Mouse (Mus musculus): ENCODE results near the gene Neurl2. TPM values are rescaled to one million over a fixed set of nuclear protein-coding genes. Genes with fewer than 3 reads are reported as not detected.
"Not testable (repeated sequence)": the region's sequence is repeated elsewhere in the genome, so short reads cannot be mapped to it uniquely, and the experiment has no call there.

The Neurl2 gene
- 8.5 and 9.0 TPM in 2 replicates for polyA plus RNA-seq (2015; fragmentation: Nextera tagmentation; extraction: Ambion mirVana)

DNA sequence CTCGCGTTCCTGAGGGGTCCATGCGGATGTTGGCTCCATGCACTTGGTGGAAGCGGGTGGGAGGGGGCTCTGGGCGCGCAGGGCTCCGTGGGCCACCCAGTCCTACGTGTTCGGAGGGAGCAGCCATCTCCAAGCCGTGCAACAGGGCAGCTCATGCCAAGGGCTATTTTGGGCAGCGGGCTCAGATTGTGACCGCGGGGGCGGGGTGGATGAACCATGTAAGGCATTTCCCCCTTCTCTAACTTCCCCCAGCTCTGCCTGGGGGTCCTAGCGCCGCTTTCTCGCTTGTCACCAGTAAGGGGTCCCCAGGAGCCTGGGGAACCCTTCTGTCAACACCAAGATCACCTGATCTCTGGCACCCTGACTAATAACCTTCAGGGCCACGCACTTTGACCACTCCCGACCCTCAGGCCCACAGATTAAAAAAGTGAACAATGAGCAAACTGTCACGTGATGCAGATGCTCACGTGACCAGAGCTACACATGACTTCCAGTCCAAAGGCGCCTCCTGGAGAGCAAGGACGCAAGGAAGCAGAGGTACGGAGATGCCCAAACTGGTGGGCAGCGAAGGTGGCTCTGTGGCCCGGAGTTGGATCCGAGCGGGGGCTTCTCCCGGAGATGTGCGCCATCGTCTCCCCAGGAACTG lies at the start of gene Neurl2:
Gene Neurl2 (minus strand): TSS at position 143 of the 646 bp plus-strand sequence.
- peak; percentile 79 for ATAC-seq (ENCODE audit: insufficient number of reproducible peaks, low FRiP score, low TSS enrichment, low read depth)
- no peaks in the 10 kb centered on the region for H3K9me3 ChIP-seq (replicated peaks)
- H3K27me3 ChIP-seq: no peaks in the 10 kb centered on the region
- H3K4me2 ChIP-seq (replicated peaks): peak within 1 kb of the TSS; percentile 99
- H3K27ac ChIP-seq (replicated peaks): peak within 1 kb of the TSS; percentile 91
- peak within 1 kb of the TSS; percentile 37 for H3K9ac ChIP-seq
- peaks cover 23% of the 10 kb centered on the region for H3K4me1 ChIP-seq
- peaks cover 18% of the 10 kb centered on the region for H3K36me3 ChIP-seq
- under 1% methylated on average over 31 of the region's 31 CpGs for WGBS
- H3K4me3 ChIP-seq (replicated peaks): peak within 1 kb of the TSS; percentile 58

DNA sequence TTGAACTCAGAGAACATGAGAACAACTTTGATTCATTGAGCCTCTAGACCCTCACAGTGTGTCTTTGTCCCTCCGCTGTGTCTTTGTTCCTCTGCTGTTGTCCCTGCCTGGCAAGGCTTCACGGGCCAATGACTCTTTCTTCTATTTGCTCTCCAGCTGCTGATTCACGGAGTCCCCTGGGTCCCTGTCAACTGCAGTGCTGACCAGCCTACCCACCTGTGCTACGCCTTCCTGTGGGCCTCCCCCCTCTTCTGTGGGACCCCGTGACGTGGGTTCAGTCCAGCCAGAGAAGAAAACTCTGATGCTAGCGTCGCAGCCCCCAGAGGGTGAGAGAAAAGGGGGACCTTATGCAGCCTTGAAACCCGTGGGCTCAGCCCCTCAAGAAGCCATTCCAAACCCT lies 49.4 kb upstream of the Neurl2 start:
- Histone ChIP-seq H3K4me3 (replicated peaks) (no peak overlapping the region), H3K9me3 (replicated peaks) (no peaks in the 10 kb centered on the region), H3K36me3 (peaks cover 44% of the 10 kb centered on the region), H3K27me3 (no peaks in the 10 kb centered on the region), H3K4me2 (replicated peaks) (no peak overlapping the region), H3K9ac (no peak overlapping the region), H3K4me1 (peaks cover 25% of the 10 kb centered on the region), H3K27ac (replicated peaks) (no peak overlapping the region)
- ATAC-seq (ENCODE audit: insufficient number of reproducible peaks, low FRiP score, low TSS enrichment, low read depth): no peak
- 75% methylated on average over 9 of the region's 9 CpGs for WGBS

DNA sequence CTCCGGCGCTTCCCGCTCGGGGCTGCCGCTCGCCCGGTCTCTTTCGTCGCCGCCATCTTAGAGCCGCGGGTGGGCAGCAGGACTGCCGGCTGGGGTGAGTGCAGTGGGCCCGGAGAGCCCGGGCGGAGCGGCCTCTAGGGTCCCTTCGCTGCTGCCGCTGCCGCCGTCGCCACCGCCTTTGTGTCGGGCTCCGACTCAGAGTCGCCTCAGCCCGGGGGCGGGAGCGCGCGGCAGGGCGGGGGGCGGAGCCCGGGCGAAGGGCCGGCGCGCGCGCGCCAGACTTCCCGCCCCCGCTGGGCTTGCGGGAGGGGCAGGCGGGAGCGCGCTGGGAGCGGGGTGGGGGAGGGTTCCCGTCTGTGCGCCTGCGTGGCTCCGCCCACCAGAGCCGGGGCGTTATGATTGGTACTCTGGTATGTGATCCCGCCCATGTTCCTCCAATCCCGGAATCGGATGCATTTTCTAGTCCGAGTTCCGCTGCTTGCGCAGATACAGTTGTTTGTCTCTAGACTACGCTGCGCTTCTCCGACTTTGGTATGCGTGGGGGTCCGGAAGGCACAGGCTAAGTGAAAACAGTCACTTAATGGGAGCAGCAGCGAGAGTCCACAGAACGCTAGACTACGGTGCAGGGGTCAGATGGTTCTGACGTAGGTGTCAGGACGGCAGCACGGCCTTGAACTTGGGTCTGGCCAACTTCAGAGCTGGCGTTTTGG lies 46.5 kb upstream of the Neurl2 start:
- no peaks in the 10 kb centered on the region for H3K9me3 ChIP-seq (replicated peaks)
- under 1% methylated on average over 65 of the region's 72 CpGs for WGBS

DNA sequence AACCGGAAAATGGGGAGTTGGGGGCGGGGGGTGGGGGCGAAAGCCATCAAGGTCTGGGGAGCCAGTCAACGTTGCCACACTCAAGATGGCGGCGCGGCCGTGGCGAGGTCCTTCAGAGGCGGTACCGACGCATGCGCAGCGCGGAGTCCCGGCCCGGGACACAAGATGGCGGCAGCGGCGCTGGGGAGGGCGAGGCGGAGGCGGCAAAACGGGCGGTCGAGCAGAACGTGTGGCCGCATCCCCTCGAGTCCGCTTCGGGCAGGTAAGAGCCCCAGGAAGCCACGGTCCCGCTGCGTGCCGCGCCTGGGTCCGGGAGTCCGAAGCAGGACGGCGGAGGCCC lies 45.9 kb upstream of the Neurl2 start, which contains the start of gene Pcif1:
Gene Pcif1 (plus strand): TSS at position 77 of the 340 bp plus-strand sequence.
- Histone ChIP-seq H3K36me3 (peaks cover 12% of the 10 kb centered on the region), H3K9ac (peak within 1 kb of the TSS; percentile 100), H3K27me3 (no peaks in the 10 kb centered on the region), H3K4me2 (replicated peaks) (peak within 1 kb of the TSS; percentile 90), H3K9me3 (replicated peaks) (no peaks in the 10 kb centered on the region), H3K4me3 (replicated peaks) (peak within 1 kb of the TSS; percentile 95), H3K4me1 (peaks cover 30% of the 10 kb centered on the region), H3K27ac (replicated peaks) (peak within 1 kb of the TSS; percentile 100)
- under 1% methylated on average over 40 of the region's 40 CpGs for WGBS
- ATAC-seq (ENCODE audit: insufficient number of reproducible peaks, low FRiP score, low TSS enrichment, low read depth): peak; percentile 86

More for the DNA sequence above, 46.5 kb upstream of the Neurl2 start:
- Histone ChIP-seq H3K27me3 (no peaks in the 10 kb centered on the region), H3K4me2 (replicated peaks) (peak overlapping the region; percentile 90), H3K27ac (replicated peaks) (peak overlapping the region; percentile 100), H3K4me1 (peaks cover 25% of the 10 kb centered on the region), H3K4me3 (replicated peaks) (peak overlapping the region; percentile 95), H3K36me3 (peaks cover 15% of the 10 kb centered on the region), H3K9ac (peak overlapping the region; percentile 100)
- ATAC-seq (ENCODE audit: insufficient number of reproducible peaks, low FRiP score, low TSS enrichment, low read depth): peak; percentile 89

DNA sequence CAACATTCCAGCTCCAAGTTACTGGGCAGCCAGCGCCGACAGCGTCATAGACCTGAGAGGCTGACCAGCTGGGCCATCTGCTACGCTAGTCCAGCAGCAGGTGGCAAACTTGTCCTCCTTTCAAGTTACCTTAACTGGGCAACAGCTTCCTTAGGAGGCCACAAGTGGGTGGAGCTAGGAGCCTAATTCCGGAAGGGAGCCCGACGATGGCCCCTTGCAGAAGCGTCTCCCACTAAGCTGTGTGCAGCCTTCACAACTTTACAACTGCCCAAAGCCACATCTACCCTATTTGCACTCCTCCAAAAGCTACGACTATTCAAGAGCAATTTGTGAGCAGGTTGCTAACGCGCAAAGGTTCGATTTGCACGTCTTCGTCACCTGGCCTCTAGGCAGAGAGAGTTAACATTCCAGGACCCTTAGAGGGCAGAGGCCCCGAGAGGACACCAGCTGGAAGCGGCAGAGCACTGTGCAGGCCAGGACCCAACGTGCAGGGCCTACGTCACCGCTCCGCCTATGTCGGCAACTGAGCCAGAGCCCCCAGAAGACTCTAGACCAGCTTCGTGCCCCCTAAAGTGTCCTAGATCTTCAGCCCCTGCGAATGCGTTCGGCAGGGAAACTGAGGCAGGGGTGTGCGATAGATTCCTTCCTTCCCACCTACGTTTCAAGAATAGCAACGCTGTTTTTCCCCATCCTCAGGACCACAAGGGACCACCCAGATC lies 45.4 kb upstream of the Neurl2 start:
- 3% methylated on average over 28 of the region's 28 CpGs for WGBS
- peak overlapping the region; percentile 95 for H3K4me3 ChIP-seq (replicated peaks)
- H3K27me3 ChIP-seq: no peaks in the 10 kb centered on the region
- H3K4me1 ChIP-seq: peaks cover 31% of the 10 kb centered on the region
- ATAC-seq (ENCODE audit: insufficient number of reproducible peaks, low FRiP score, low TSS enrichment, low read depth): peak; percentile 20; the same call in 1 of the 2 replicates
- H3K9ac ChIP-seq: peak overlapping the region; percentile 100
- peak overlapping the region; percentile 90 for H3K4me2 ChIP-seq (replicated peaks)
- peaks cover 6% of the 10 kb centered on the region for H3K36me3 ChIP-seq
- no peaks in the 10 kb centered on the region for H3K9me3 ChIP-seq (replicated peaks)
- H3K27ac ChIP-seq (replicated peaks): peak overlapping the region; percentile 100

DNA sequence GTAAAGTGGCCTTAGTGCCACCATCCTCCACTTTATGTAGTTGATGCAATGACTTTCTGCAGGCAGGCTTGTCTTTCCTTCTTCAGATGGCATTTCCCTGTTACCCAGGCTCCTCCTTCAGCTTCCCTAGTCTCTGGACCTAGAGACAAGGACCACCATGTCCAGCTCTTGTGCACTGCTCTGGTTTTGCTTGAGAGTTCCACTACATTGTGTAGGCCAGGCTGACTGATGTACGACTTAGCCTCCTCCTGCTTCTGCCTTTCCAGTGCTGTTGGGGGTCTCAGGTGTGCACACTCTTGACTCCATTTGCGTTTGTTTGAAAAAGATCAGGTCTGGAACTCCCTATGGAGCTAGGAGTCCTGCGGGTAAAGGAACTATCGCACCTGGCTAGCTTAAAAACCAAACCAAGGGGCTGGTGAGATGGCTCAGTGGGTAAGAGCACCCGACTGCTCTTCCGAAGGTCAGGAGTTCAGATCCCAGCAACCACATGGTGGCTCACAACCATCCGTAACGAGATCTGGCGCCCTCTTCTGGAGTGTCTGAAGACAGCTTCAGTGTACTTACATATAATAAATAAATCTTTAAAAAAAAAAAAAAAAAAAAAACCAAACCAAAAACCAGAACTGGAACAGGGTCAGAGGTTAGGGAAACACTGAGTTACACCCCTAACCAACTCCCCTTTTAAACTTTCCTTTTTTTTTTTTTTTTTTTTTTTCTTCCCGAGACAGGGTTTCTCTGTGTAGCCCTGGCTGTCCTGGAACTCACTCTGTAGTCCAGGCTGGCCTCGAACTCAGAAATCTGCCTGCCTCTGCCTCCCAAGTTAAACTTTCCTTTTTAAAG lies 44.3 kb upstream of the Neurl2 start:
- not testable (repeated sequence) for H3K4me3 ChIP-seq (replicated peaks); H3K27me3 ChIP-seq; H3K9ac ChIP-seq; ATAC-seq (ENCODE audit: insufficient number of reproducible peaks, low FRiP score, low TSS enrichment, low read depth); H3K36me3 ChIP-seq; H3K9me3 ChIP-seq (replicated peaks)
- H3K4me2 ChIP-seq (replicated peaks): peak overlapping the region; percentile 90
- peaks cover 31% of the 10 kb centered on the region for H3K4me1 ChIP-seq
- WGBS: 71% methylated on average over 11 of the region's 11 CpGs
- H3K27ac ChIP-seq (replicated peaks): 0 out of 2 replicates have a peak overlapping the region, but pooled peaks have one; percentile 100

DNA sequence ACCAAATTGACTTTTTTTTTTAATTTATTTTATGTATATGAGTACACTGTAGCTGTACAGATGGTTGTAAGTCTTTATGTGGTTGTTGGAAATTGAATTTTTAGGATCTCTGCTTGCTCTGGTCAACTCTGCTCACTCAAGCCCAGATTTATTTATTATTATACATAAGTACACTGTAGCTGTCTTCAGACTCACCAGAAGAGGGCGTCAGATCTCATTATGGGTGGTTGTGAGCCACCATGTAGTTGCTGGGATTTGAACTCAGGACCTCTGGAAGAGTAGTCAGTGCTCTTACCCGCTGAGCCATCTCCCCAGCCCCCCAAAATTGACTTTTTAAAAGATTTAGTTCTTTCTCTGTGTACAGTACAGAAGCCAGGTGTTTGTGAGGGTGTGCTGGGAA lies 42.4 kb upstream of the Neurl2 start:
- H3K9ac ChIP-seq; H3K9me3 ChIP-seq (replicated peaks); H3K4me2 ChIP-seq (replicated peaks); H3K4me3 ChIP-seq (replicated peaks); H3K27me3 ChIP-seq; H3K36me3 ChIP-seq; ATAC-seq (ENCODE audit: insufficient number of reproducible peaks, low FRiP score, low TSS enrichment, low read depth): not testable (repeated sequence)
- WGBS: 50% methylated on average over 2 of the region's 2 CpGs
- H3K4me1 ChIP-seq: peaks cover 27% of the 10 kb centered on the region
- H3K27ac ChIP-seq (replicated peaks): 0 out of 2 replicates have a peak overlapping the region, but pooled peaks have one; percentile 79

DNA sequence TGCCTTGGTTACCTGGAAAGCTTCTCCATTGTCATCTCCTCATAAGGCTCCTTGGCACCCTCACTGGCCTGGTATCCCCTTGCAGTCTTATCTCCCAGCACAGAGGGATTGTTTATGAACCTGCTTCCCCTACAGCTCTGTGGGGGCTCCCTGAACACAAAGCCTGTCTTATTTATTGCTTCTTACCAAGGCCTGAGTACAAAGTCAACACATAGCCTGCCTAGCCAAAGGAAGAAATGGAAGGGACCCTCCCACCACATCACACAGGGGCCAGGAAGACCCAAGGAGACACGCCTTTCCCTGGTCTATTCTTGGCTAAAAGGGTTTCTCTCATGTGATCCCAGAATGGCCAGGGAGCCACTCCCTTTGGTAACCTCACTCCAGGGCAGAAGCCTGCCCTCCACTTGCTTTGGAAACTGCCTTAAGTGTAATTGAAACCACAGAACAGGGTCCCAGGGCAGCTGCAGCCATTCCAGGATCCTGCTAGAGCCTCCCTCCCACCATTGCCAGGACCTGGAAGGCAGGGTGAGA lies 41.0 kb upstream of the Neurl2 start:
- no peak overlapping the region for H3K4me2 ChIP-seq (replicated peaks)
- 30% methylated on average over 1 of the region's 1 CpGs for WGBS
- ATAC-seq (ENCODE audit: insufficient number of reproducible peaks, low FRiP score, low TSS enrichment, low read depth): peak; percentile 27; the same call in 1 of the 2 replicates
- H3K9me3 ChIP-seq (replicated peaks): no peaks in the 10 kb centered on the region
- no peak overlapping the region for H3K9ac ChIP-seq
- H3K27ac ChIP-seq (replicated peaks): peak overlapping the region; percentile 79
- H3K4me1 ChIP-seq: peaks cover 22% of the 10 kb centered on the region
- no peaks in the 10 kb centered on the region for H3K36me3 ChIP-seq
- no peak overlapping the region for H3K4me3 ChIP-seq (replicated peaks)
- H3K27me3 ChIP-seq: no peaks in the 10 kb centered on the region

DNA sequence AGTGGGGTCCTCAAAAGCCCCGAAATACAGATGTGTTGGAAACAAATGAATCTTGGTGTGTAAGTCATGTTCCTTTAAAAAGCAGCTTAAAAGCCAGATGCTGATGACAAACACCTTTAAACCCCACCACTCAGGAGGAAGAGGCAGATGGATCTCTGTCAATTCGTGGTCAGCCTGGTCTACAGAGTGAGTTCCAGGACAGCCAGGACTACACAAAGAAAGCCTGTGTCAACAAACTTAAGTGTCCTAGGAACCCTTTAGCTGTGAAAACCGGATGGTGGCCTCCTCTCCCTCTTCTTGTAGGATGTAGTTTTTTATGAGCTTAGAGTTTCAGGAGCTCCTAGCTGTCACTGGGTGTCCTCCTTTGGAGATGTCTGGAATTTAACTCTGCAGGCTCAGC lies 40.4 kb upstream of the Neurl2 start:
- no peak for ATAC-seq (ENCODE audit: insufficient number of reproducible peaks, low FRiP score, low TSS enrichment, low read depth)
- H3K27ac ChIP-seq (replicated peaks): peak overlapping the region; percentile 79; the same call in 1 of the 2 replicates
- WGBS: 68% methylated on average over 3 of the region's 3 CpGs

DNA sequence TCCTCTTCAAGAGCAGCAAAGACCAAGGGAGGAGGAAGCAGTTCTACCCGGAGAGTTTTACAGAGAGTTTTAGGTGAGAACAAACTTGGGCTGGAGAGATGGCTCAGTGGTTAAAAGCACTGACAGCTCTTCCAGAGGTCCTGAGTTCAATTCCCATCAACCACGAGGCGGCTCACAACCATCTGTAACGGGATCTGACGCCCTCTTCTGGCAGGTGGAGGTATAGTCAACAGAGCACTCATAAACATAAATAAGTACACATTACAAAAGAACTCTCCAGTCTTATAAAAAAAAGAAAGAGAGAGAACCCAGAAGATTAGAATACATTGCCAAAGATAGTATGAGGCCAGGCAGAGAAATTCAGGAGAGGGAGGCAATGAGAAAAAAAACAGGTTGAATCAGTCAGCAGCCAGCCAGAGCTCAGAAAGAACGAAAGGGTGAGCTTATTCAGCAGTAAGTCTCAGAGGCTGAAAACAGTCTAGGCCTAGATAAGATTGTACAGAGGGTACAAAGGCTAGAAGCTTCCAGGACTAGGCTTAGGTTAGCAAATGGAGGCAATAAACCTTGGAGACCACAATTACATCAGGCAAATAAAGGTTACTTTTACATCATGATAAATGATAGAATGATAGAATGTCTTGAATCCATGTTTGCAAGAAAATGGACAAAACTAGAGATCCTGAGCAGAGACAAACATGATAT lies 38.5 kb upstream of the Neurl2 start:
- H3K9ac ChIP-seq: no peak overlapping the region
- no peak overlapping the region for H3K4me3 ChIP-seq (replicated peaks)
- H3K27me3 ChIP-seq: no peaks in the 10 kb centered on the region
- WGBS: 55% methylated on average over 6 of the region's 6 CpGs
- H3K27ac ChIP-seq (replicated peaks): no peak overlapping the region
- H3K36me3 ChIP-seq: no peaks in the 10 kb centered on the region
- H3K9me3 ChIP-seq (replicated peaks): no peaks in the 10 kb centered on the region
- no peak overlapping the region for H3K4me2 ChIP-seq (replicated peaks)
- ATAC-seq (ENCODE audit: insufficient number of reproducible peaks, low FRiP score, low TSS enrichment, low read depth): no peak
- H3K4me1 ChIP-seq: peaks cover 14% of the 10 kb centered on the region

More for the DNA sequence above, 40.4 kb upstream of the Neurl2 start:
- Histone ChIP-seq H3K27me3 (no peaks in the 10 kb centered on the region), H3K4me2 (replicated peaks) (no peak overlapping the region), H3K36me3 (no peaks in the 10 kb centered on the region), H3K4me3 (replicated peaks) (no peak overlapping the region), H3K9ac (no peak overlapping the region), H3K9me3 (replicated peaks) (no peaks in the 10 kb centered on the region), H3K4me1 (peaks cover 20% of the 10 kb centered on the region)
